Mouse (Mus musculus) spleen, postnatal 4 days (tissue): ENCODE data around the gene Bcl2l14.

Experiments used
- DNase-seq, 2 experiments: peaks; one replicate each; pipeline ENCODE4 v3.0.0; 2022; ENCODE audit warnings: low spot score in 2 of 2

The Bcl2l14 gene

GRCm38 (mm10) chr6:134396018-134396417 is at the start of gene Bcl2l14:
Gene Bcl2l14 (plus strand): TSS chr6:134396318.
- DNase-seq: no peak

- DNase-seq: no peak
Observed at GRCm38 (mm10) chr6:134348526-134349067, 47.5 kb upstream of the Bcl2l14 start.

GRCm38 (mm10) chr6:134352881-134353280 is 43.2 kb upstream of the Bcl2l14 start:
- no peak for DNase-seq

- DNase-seq: no peak
Observed at GRCm38 (mm10) chr6:134353751-134354150, 42.4 kb upstream of the Bcl2l14 start.

GRCm38 (mm10) chr6:134357570-134357969 is 38.5 kb upstream of the Bcl2l14 start:
- no peak for DNase-seq

GRCm38 (mm10) chr6:134360079-134360478 is 36.0 kb upstream of the Bcl2l14 start:
- DNase-seq: no peak

- no peak for DNase-seq
Observed at GRCm38 (mm10) chr6:134364644-134365043, 31.5 kb upstream of the Bcl2l14 start.

GRCm38 (mm10) chr6:134365952-134366351 is 30.2 kb upstream of the Bcl2l14 start:
- no peak for DNase-seq

GRCm38 (mm10) chr6:134366366-134367351 is 29.5 kb upstream of the Bcl2l14 start:
- DNase-seq: no peak

GRCm38 (mm10) chr6:134367366-134368281 is 28.5 kb upstream of the Bcl2l14 start:
- no peak for DNase-seq

GRCm38 (mm10) chr6:134372946-134373345 is 23.2 kb upstream of the Bcl2l14 start:
- DNase-seq: no peak

GRCm38 (mm10) chr6:134377201-134377600 is 18.9 kb upstream of the Bcl2l14 start:
- no peak for DNase-seq

- no peak for DNase-seq
Observed at GRCm38 (mm10) chr6:134377856-134378255, 18.3 kb upstream of the Bcl2l14 start.

- no peak for DNase-seq
Observed at GRCm38 (mm10) chr6:134381462-134381861, 14.7 kb upstream of the Bcl2l14 start.

- DNase-seq: no peak
Observed at GRCm38 (mm10) chr6:134385931-134386330, 10.2 kb upstream of the Bcl2l14 start.

GRCm38 (mm10) chr6:134387396-134387795 is 8.7 kb upstream of the Bcl2l14 start:
- DNase-seq: no peak

GRCm38 (mm10) chr6:134388424-134389110 is 7.6 kb upstream of the Bcl2l14 start:
- no peak for DNase-seq

- DNase-seq: peak; percentile 61 to 89
Observed at GRCm38 (mm10) chr6:134389248-134389891, 6.7 kb upstream of the Bcl2l14 start.

- no peak for DNase-seq
Observed at GRCm38 (mm10) chr6:134389917-134390316, 6.2 kb upstream of the Bcl2l14 start.

- no peak for DNase-seq
Observed at GRCm38 (mm10) chr6:134390837-134391236, 5.3 kb upstream of the Bcl2l14 start.
